Mouse (Mus musculus) layer of hippocampus, adult 11-12 months (tissue): ENCODE measurements around the gene Tex35.
A peak's percentile ranks its signal among the peaks of the same experiment; 100 is the strongest.

Experiments used
- DNase-seq: peaks from one replicate; pipeline ENCODE4 v3.0.0; 2022; ENCODE audit warnings: low spot score

Tex35 gene

GRCm38 (mm10) chr1:157108580-157108979 lies at the start of gene Tex35:
Tex35 (minus strand) TSS chr1:157108680.
- no peak for DNase-seq

GRCm38 (mm10) chr1:157153781-157154180 lies 45.3 kb upstream of the Tex35 start:
- DNase-seq: no peak

DNA sequence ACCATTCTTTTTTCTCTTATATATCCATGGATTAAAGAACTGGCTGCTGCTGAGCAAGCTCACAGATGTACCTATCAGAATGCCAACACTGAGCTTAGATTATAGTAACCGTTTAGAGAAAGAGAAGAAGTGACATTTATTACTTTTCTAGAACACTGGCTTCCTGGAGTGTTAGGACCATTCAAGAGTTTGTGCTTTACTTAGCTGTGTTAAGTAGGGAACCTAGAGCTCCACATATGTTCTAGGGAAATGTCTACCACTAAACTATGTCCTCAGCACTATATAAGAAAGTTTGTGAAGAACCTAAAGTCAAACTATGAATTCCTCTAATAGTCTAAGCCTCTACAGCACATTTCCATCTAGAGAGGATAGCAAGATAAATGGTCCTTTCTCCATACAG lies 41.6 kb upstream of the Tex35 start:
- no peak for DNase-seq

- no peak for DNase-seq
Measured at GRCm38 (mm10) chr1:157144621-157145020, 36.1 kb upstream of the Tex35 start.

DNA sequence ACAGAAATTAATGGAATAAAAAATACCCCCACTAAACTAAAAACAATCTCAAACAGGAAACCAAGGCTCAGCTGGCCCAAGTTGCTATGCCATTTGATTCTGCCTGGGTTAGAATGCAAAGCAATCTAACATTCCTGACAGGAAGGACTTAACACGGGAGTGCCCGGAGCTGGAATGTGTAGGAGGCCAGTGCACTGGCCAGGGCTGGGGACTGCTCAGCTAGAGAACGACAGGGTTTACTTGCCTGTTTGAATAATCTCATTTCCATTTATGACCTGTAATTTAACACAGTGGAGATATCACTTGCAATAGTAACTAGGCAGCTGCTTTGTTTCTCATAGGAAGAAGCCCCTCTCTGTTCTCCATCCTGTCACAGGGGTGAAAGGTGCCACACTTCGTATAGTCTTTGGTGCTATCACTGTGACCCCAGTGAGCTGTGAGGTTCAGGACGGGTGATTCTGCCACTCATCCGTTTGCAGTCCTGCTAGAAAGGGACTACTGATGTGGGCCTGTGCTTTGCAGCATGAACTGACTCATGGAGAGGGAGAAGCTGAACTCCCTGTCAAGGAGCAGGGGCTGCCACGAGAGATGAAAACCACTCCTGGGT lies 34.9 kb upstream of the Tex35 start:
- DNase-seq: no peak

GRCm38 (mm10) chr1:157141014-157141413 lies 32.5 kb upstream of the Tex35 start:
- DNase-seq: no peak

DNA sequence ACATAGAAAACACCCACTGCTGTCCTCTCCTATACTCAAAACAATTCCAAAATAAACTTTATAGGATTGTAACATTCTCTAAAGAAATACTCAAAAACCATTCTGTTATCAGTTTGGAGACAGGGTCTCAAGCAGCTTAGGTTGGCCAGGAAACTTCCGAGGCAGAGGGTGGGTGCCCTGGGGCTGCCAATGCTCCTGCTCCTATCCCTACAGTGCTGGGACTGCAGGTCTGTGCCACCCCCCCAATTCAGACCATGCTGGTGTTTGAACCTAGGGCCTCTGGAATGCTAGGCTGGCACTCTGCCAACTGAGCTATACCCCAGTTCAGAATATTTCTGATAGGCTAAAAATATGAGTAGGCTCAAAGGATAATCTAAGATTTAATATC lies 29.4 kb upstream of the Tex35 start:
- DNase-seq: no peak

DNA sequence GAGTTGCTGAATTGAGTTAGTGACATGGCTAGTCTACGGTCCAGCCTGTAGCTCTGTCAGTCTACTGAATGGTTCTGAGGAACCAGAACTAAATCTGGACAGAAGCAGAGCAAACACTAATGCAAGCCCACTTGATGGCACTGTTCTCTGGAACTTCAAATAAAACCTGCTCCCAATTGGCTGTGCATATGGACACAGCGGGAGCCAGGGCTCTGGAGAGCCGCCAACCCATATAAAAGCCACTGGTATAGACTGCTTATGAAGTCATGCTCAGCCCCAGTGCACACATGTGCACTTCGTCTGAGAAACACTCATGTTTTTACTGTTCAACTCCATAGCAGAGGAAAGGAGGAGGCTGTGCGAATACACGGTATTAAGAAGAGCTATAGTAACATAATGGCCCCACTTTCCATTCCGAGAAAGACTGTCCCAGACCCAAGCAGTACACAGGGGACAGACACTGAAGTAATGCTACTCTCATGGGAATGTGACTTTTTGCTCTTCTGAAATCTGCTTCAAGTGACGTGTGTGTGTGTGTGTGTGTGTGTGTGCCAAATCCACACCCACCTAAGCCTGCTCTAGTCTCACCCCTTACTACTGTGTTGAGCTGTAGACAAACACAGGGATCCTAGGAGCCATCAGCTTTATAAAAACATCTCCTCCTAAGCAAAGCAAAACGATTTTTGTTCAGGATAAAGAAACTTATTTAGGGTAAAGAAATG lies 28.8 kb upstream of the Tex35 start:
- peak; percentile 42 for DNase-seq

GRCm38 (mm10) chr1:157128219-157128618 lies 19.7 kb upstream of the Tex35 start:
- DNase-seq: no peak

DNA sequence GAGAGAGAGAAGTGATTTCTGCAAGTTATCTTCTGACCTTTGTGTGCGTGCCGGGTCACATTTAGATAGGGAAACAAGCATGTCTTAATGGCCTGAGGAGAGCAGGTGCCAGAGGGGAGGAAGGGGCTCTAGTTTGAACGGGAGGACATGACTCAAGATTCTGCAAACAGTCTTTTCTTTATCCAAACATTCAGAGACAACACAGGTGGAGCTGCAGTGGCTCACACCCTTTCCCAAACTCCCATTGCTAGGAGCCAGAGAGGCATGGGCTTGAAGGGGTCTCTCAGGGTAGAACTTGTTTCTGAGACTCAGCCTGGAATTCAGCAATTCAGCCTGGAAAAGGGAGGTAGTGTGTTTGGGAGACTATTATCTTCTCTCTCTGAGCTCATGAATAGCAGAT lies 15.4 kb upstream of the Tex35 start:
- DNase-seq: no peak

DNA sequence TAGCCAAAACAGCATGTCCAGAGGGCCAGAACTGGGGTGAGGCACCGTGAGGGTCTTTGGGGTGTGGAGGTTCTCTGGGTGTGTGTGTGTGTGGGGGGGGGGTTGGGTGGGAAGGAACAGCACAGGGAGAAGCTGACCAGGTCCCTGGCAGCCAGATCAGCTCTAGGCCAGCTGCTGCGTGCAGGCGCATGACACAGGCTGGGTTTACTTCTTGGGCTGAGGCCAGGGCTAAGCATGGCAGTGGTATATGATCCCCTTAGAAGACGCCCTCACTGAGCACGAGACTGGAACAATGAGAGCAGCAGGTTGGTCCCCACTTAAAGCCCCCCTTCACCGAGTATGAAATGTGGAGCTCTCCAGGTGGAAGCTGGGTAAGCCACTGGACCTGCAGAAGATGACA lies 10.7 kb upstream of the Tex35 start:
- no peak for DNase-seq

GRCm38 (mm10) chr1:157117440-157117839 lies 9.0 kb upstream of the Tex35 start:
- no peak for DNase-seq

- DNase-seq: no peak
Measured at GRCm38 (mm10) chr1:157114492-157114891, 6.0 kb upstream of the Tex35 start.

- no peak for DNase-seq
Measured at GRCm38 (mm10) chr1:157110287-157110835, 1.9 kb upstream of the Tex35 start.

DNA sequence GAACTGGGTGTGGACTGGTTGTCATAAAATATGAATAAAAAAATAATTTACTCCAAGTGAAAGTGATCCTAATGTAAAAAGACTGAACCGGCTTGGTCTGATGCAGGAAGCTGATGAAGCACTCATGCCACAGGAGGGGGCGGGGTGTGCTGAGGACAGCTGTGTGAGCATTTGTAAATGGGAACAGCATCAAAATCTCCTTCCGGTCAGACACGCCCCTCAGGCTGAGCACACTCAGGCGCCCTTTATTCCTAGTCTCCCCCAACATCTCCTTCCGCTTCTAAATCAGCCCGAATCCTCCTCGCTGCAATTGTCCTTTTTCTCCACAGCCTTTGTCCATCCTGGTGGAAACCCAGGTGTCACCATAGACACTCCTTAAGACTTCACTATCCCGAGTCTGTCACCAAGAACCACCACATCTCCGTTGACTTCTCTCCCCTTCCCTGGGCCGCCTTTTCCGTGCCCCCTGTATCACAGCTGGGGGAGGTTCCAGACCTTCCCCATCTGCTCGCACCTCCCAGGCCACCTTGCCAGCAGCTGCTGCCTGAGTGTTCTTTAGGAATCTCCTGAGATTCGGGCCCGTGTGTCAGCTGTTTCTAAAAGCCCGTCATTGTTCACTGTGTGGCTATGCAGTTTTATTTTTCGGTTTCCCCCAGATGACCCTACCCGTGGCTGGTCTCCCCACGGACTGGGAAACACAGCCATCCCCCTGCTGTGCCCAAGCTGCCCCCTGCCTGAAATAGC lies 7.2 kb downstream of the Tex35 start:
- no peak for DNase-seq

- no peak for DNase-seq
Measured at GRCm38 (mm10) chr1:157095534-157095933, 12.9 kb downstream of the Tex35 start.

GRCm38 (mm10) chr1:157092622-157093021 lies 15.9 kb downstream of the Tex35 start:
- no peak for DNase-seq

- no peak for DNase-seq
Measured at GRCm38 (mm10) chr1:157092140-157092539, 16.3 kb downstream of the Tex35 start.

DNA sequence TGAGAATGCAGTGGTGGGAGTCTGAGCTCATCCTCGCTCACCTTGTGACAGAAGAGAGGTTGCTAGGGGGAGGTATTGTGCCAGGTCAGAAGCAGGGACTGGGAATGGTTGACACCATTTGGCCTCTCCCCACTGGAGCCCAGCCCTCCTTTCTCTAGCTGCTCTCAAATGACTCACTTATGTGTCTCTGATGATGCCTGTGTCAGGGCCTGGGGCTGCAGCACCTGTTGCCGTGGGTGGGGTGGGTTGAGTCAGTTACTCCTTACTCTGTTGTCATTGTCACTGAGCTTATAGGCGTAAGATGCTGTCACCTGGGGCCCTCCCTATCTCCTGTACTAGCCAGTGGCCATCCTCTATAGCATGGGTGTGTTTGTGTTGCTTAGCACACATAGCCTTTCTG lies 17.6 kb downstream of the Tex35 start:
- DNase-seq: no peak

DNA sequence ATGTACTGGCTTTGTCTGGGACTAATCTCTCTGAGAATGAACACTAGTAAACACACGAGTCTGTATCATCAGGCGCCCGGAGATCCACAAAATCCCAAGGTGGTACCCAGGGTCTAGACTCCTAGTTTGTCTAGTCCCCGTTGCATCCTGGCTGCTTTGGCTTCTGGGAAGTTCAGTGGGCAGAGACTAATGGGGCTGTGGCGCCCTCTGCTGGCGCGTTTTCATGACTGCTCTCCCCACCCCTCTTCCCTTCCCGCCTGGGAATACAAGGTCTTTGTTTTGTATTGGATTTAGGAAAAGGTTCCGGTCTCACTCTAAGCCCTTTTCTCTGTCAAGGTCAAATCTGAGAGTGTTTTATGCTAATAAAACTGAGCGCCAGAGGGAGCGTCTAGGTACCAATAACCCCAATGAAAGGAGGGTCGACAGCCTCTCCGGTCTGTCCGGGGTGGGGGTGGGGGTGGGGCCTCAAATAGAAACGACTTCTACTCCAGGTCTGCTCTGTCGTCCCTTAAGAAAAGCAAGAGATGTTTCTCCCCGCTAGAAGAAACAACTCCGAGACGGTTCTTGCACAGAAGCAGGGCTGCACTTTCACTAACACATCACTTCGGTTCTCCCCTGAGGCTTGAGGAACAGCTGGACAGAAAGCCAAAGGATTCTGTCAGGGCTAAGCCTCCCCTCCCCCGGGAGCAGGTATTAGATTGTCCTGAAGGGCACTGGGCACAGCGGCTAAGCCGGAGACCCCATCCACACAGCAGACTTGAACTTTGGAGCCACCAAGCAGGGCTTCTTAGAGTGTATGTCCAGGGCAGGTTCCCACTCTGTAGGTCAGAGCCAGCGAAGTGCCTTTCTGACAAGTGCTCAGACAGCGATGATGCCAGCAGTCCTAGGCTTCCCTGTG lies 22.1 kb downstream of the Tex35 start:
- peak; percentile 68 for DNase-seq

DNA sequence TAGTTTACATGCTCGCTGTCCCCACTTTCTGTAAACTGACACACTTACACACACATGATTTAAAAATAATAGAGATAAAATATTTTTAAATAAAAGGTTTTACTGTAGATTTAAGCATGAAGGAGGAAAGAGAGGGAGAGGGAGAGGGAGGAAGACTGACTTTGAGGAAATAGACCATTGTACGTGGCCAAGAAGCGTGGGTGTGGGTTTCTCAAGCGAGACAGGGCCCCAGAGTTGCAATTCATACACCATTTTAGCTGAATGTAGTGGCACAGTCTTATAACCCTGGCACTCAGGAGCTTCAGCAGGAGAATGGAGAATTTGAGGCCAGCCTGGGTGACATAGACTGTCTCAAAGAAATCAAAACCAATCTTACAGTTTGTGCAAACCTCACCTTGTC lies 25.5 kb downstream of the Tex35 start:
- DNase-seq: no peak

GRCm38 (mm10) chr1:157081999-157082398 lies 26.5 kb downstream of the Tex35 start:
- DNase-seq: no peak
